Mouse (Mus musculus) induced T-regulatory cell, adult 2 months (primary cell): ENCODE measurements around the gene Nop10.
"Not testable (repeated sequence)": the region's sequence is repeated elsewhere in the genome, so short reads cannot be mapped to it uniquely, and the experiment has no call there.

Experiments
- DNase-seq: peaks from one replicate; pipeline ENCODE4 v3.0.0-alpha.2; 2012; ENCODE audit warnings: low read depth

Gene Nop10

DNA sequence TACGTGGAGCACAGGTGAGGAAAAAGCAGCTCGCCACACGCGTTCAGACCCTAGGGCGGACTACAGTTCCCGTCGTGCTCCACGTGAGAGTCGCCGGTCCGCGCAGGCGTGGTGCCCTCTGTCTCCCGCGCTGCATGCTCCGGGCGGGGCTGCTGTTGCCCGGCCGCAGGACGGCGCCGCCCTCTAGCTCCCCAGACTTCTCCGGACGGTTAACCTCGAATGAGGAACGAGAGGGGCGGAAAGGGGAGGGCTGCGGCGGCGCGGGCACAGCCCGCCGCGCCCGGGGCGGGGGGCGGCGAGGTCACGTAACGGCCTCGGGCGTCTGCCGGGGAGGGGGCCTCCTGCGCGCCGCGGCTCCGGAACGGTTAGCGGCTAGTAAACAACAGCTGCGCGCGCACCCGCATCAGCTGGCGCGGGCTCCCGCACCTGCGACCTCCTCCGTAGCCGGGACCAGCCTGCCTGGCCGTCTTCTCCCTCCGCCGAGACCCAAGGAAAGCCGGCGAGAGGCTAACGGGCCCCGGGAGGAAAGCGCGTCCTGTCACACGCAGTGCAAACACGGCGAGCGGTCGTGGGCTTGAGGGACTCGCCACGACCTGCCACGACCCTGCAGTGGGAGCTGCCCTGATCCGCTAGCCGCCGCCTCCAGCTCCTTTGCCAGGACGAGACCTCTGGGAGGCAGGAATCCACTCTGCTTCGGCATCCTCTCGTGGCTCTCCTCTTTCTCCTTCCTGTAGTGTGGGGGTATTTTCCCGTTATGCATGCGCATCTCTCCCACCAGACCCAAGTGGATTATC is 3.9 kb downstream of the Nop10 start, which contains the start of gene Slc12a6:
Gene Slc12a6, plus strand, starts transcription at position 378 of the 794 bp plus-strand sequence.
- peak; percentile 95 for DNase-seq

DNA sequence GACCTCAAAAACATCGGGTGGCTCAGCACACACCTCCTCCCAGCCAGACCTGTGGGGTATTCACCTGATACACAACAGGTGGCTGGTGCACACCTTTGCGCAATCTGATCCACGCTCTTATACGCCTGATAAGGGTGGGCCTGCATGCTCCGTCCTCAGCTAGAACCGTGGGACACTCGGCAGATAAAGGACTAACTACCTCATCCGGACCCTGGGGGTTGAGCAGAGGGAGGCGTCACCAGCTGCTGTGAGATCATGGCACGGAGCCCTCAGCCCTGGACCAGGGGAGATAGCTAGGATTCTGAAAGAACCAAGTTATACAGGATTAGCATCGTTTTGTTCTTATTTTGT is 4.5 kb downstream of the Nop10 start, which contains the start of gene Gm21985:
Gene Gm21985, plus strand, starts transcription at position 73 of the 351 bp plus-strand sequence.
- peak; percentile 73 for DNase-seq

DNA sequence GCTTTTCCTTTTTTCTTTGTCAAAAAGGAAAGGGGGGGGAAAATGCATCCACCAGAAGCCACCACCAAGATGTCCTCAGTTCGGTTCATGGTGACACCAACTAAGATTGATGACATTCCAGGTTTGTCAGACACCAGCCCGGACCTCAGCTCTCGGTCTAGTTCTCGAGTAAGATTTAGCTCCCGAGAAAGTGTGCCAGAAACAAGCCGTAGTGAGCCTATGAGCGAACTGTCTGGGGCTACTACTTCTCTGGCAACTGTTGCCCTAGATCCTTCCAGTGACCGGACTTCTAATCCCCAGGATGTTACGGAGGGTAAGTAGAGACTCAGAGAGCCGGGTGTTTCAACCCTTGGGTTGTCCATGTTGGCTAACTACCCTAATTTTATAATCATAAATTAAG is 5.1 kb downstream of the Nop10 start:
- peak; percentile 56 for DNase-seq

DNA sequence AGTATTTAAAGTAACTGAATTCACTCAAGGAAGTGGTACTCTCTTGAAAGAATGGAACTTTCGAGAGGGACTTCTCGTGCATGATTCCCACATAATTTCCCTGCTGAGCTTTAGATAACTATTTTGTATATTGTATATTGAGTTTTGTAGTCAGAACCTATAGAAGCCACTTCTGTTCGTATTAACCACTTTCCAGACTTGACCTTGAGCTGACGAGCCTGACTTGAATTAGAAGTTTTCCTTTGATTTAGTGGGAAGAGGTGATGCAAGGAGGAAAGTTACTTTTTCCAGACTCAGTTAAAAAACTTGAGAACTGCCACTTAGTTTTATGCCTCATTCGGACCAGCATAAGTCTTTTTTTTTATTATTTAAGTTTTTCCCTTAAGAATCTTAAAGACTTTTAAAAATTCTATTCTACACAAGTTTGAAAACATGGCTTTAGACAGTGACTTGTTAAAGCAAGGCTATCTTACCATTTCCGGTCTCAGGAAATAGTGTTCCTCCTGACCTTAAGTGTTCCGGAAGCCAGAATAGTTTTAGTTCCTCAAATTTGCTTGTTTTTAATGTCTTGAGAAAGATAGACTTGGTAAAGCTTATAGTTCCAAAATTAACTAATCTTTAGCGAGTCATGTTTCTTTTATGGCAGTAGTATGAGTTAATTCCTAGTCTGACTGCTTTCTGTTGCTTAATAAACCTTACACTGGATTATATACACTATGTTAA is 6.0 kb downstream of the Nop10 start:
- peak; percentile 69 for DNase-seq

DNA sequence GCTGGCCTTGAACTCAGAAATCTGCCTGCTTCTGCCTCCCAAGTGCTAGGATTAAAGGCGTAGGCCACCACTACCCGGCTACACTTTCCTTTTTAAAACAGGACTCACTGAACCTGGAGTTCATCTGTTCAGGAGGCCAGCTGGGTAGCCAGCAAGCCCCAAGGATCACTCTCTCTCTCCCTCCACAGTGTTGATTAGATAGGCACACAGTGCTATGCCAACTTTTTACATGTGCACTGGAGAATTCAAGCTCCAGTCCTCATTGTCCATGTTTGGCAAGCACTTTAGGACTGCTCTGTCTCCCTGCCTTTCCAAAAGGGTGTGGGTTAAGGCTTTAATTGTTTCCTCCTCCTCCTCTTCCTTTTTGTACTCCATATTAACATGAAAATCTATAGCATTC is 8.3 kb downstream of the Nop10 start:
- DNase-seq: no peak

DNA sequence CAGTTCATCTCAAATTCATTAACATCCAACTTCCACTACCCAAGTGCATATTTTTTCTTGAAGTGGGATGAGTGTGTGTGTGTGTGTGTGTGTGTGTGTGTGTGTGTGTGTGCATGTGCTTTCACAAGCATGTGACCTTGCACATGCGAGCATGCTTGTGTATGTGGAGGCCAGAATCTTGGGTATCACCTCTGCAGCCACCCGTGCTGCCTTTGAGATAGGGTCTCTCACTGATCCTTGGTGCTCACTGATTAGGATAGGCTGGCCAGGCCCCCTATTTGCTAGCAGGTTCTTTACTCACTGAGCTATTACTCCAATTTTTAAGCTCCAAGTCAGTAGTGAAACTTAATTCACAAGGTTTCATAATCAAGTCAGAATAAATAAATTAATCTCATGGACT is 11.2 kb downstream of the Nop10 start:
- DNase-seq: no peak

DNA sequence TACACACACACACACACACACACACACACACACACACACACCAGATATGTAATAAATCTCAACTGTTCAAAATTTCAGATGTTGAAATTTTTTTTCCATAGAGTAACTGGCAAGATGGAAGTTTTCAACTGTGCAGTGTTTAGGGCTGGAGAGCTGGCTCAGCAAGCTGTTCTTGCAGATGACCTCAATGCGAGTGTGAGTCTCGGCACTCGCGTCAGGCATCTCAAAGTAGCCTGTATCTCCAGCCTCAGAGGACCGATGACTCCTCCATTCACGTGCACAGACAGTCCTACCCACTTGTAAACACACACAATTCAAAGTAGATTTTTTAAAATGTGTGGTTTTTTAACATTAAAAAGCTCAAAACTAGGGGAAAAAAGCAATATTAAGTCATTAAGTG is 11.7 kb downstream of the Nop10 start:
- no peak for DNase-seq

DNA sequence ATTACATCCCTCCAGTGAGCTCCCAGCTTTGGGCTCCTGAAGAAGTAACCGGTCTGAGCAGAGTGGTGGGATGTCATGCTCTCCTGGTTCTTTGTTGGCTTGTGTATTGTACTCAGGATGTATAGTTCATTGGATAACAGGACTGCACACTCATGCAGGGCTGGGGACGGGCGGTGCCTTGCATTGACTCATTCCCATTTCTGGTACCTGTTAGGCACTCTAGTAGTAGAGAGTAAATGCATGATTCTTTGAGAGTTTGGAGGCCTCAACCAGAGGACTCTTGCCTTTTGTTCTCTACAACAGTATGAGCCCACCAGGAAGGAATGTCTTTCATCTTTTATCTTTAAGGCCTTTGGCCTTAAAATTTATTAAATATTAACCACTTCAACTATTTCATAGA is 15.1 kb downstream of the Nop10 start:
- no peak for DNase-seq

DNA sequence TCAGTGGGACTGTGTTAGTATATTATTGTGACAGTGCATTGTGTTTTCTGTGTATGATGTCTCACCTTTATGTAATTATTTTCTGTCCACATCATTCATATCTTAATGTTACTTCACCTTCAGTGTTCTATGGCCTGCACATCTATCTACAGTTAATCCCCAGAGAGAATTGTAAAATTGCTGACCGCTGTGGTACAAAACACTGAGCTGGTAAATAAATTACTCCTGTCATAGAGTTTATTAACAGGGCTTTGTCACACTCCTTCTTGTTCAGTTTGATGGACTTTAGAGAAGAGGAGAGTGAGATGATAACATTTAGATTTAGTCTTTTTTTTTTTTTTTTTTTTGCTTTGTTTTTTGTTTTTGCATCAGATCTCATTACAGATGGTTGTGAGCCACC is 21.1 kb downstream of the Nop10 start:
- DNase-seq: no peak

DNA sequence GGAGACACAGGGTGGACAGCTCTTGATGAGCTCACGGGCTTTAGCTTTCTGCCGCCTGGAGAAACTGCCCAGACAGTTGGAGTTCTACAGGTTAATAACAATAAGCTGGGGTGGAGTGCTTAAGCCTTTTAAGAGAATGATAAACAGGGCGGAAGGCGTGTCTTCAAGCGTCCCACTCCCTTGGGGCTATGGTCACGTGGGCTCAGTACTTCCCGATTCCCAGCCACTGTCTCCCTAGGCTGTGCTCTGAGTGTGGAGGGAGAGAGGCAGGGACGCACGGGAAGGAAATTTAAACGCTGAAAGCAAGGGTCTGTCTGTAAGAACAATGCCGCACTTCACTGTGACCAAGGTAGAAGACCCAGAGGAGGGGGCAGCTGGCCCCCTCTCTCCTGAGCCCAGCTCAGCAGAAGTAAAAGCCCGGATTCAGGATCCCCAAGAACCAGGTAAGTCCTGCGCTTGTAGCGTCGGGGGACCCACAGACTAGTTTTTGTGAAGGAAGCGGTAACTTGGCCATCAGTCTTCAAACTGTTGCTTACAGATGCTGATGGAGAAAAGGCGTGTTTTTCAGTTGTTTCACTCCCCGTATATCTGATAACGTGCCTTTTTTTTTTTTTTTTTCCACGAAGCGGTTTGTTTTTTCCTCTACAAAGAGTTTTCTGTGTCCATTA is 22.8 kb downstream of the Nop10 start:
- DNase-seq: peak; percentile 61

DNA sequence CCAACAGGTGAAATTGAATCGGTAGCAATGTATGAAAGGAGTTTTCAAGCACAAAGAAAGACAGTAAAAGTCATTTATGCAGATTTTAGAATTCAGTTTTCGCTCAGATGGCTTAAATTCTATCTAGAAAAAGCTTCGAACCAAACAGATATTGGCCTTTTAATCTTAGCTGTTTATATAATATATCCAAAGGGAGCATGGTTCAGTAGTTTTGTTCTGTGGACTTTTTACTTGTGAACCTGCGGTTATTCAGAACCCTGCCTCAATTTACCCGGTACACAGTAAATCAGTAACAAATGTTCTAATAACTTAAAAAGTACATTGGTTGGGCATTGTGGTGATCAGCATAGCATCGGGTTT is 23.3 kb downstream of the Nop10 start:
- DNase-seq: no peak

DNA sequence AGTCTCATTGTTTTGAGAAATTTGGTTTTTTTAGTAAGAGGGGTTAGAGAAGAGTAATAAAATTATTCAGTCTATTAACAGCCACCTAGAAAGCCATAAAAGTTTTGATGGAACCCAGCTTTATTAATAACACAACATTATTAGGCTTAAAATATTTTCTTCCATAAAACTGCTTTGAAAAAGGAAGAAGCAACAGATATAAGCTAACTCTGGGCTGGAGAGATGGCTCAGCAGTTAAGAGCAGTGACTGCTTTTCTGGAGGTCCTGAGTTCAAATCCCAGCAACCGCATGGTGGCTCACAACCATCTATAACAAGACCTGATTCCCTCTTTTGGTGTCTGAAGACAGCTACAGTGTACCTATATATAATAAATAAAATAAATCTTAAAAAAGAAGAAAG is 24.3 kb downstream of the Nop10 start:
- not testable (repeated sequence) for DNase-seq

DNA sequence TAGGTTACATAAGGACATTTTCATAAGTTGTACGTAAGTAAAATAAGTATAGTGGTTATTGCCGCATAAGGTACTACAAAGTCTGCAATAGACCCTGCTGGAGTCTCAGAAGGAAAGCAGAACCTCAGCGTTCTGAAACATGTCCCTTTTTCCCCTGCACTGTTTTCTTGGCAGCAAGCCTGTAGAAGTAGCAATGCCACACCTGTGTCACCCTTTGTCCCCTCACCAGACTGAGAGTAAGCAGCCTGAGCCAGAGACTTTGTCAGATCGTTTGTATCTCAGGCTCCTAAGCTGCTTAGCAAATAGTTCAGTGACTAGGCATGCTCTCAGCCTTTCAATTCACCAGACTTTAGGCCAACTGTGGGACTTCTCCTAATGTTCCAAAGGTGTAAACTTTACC is 25.3 kb downstream of the Nop10 start:
- no peak for DNase-seq

DNA sequence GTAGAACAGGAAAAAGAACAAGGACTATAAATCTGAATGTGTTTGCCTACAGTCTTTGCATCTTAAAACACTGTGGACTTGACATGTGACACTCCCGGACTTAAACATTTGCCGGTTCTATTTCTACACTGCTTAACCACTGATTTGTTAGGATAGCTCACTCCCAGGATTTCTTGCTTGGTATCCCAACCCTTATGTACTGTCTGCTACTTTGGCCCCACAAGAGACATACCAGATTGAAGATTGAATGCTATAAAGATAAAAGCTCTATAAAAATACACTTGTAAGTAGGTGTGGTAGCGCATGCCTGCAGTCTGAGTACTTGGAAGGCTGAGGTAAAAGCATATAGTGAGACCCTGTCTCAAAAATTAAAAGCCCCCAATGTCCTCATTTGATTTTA is 27.8 kb downstream of the Nop10 start:
- DNase-seq: no peak

DNA sequence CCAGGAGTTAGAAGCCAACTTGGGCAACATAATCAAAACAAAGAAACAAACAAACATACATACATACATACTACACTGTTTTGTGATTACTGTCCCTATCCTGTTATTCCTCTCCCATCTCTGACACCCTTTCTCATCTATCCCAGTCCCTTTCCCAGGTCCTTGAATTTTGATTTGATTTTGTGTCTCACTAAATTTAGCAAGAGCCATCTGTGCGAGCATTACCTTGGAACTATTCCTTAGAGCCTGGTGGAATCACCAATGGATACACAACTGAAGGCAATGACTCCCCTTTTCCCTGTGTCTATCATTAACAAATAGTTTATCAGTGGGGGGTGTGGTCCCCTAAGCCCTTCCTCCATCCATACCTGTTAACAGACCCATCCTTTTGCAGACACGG is 31.1 kb downstream of the Nop10 start:
- DNase-seq: no peak

DNA sequence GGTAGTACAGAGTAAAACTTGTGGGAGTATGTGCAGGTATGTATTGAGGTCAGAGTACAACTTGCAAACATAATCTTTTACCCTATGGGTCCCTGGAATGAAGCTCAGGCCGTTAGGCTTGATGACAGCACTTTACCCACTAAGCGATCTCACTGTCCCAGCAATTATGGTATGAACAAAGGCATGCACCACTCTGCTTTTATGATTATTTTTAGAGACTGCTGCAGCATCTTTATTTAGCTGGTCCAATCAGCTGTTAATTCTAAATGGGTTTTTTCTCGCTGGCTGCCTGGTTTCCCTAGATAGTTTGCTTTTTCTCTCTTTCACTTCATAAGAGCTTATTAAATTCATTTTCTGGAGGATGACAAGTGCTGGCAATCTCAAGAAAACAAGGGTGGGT is 34.5 kb downstream of the Nop10 start:
- no peak for DNase-seq

DNA sequence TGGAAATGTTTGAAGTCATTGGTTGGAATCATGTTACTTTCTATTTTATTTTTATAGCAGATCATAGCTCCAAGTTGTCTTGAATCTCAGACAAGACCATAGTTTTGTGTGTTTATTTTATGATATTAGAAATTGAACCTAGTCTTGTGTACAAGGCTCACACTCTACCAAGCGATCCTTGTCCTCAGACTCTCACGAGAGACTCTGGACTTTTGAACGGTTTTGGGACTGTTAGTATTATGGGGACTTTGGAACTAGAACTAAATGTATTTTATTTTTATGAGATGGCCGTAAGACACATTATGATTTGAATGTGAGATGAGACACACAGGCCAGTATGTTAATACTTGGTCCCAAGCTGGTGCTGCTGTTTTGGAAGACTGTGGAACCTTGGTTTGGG is 36.5 kb downstream of the Nop10 start:
- DNase-seq: no peak

DNA sequence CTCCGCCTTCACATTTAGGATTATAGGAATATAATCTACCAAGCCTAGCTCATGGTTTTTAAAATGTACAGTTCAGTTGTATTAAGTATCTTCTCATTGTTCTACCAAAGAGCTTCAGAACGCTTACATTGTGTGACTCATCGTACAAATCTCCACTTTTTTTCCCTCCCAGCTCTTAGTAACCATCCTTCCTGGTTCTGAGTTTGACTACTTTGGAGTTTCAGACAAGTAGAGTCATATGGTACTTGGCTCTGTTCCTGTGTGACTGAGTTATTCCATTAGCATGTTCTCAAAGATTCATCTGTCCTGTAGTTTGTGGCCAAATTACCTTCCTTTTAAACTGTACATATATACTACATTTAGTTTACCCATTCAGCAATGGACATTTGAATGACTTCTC is 46.9 kb downstream of the Nop10 start:
- DNase-seq: no peak

DNA sequence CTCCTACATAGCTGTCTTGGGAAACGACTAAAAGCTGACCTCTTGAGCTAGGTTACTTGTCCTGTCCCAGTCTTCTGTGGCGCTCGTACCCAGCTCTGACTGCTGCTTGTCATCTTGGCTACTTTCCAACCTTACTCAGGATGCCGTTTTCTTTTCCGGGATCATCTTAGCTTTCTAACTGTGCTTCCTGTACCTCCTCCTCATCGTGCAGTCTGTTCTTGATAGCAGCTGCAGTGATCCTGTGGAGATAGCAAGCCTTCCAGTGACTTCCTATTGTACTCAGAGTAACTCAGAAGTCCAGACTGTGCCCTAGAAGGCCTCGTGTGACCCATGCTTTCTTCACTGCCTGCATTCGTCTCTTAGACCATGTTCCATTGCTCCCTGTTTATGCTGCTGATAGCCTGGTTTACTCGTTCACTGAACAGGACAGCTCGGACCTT is 47.5 kb downstream of the Nop10 start:
- DNase-seq: no peak
